Mouse (Mus musculus) spleen, embryonic (tissue): ENCODE measurements around the gene Olfr1245.
"Not testable (repeated sequence)": the region's sequence is repeated elsewhere in the genome, so short reads cannot be mapped to it uniquely, and the experiment has no call there.

ENCODE experiments used
- CTCF ChIA-PET: fragments of 350-600 bp; sonication (Branson Sonifier 250); formaldehyde crosslinking; loops from one replicate; lab custom pipeline; 2022; lab: Charles Lee

Olfr1245 gene

DNA sequence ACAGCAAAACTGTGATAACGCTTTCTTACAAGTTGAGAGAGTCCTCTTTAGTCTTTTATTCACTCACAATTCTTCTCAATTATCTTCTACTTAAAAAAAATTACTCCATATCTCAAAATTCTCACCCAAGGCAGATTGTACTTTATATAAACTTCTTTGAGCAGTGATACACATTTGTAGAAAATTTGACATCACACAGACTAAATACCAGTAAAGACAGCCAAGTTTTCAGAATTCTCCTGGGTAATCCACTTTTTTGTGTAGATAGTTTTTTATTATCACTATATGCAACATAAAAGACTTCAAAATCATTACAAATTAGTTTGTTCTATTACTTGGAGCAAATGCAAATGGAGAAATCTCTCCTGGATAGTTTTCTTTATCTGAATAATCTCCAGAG lies at the start of gene Olfr1245:
Gene Olfr1245, minus strand, starts transcription at position 101 of the 400 bp plus-strand sequence.
- CTCF ChIA-PET = no interaction called here

DNA sequence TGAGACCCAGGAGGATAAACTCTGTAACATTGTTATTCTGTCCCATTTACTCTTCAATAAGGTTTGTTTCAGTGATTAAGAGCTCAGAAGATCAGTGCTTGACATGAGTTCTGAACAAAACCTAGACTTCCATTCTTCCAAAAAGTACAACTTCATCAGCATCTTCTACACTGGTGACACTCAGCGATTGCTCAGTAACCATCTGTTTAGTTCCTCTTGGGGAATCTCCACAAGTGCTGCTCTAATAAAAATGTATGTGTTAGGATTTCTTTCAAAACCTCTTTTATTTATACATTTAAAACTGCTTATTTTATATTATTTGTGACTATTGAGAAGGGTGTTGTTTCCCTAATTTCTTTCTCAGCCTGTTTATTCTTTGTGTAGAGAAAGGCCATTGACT lies 39.9 kb upstream of the Olfr1245 start, which contains the start of gene Olfr1248:
Gene Olfr1248, minus strand, starts transcription at position 101 of the 400 bp plus-strand sequence.
- CTCF ChIA-PET = not testable (repeated sequence)

DNA sequence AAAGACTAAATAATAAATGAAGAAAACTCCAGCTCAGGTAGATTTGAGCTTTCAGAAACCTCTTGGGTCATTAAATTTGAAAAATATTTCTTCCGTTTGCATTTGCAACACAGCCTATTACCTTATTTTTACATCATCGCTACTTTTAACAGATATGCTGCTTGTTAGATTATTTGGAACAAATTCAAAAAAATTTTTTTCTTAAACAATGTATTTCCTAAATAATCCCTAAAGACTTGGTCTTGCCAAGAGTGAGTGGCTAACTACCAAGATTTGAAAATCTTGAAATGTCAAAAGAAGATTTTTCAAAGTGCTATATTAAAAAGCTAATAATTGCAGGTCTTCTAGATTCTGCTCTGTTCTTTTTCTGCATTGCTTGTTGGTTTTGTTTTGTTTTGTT lies 35.8 kb upstream of the Olfr1245 start, which contains the start of gene Olfr1247:
Gene Olfr1247, minus strand, starts transcription at position 101 of the 400 bp plus-strand sequence.
- CTCF ChIA-PET = no interaction called here

DNA sequence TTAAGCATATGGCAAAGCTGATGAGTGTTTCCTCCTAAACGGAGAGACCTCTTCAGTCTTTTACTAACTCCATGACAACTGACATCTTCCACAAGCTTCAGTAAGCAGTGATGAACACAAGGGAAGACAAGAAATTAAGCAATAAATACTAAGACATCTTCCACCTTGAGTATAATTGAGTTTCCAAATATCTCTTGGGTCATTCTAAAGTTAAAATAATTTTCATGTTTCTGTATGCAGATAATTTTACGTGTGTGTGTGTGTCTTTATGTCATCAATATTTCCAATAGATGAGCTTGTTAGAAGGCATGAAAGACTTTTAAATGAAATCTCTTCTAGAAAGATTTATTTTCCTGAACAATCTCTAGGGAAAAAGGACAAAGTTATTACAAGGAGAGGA lies 14.8 kb upstream of the Olfr1245 start, which contains the start of gene Olfr1246:
Gene Olfr1246, minus strand, starts transcription at position 101 of the 400 bp plus-strand sequence.
- CTCF ChIA-PET = no interaction called here

DNA sequence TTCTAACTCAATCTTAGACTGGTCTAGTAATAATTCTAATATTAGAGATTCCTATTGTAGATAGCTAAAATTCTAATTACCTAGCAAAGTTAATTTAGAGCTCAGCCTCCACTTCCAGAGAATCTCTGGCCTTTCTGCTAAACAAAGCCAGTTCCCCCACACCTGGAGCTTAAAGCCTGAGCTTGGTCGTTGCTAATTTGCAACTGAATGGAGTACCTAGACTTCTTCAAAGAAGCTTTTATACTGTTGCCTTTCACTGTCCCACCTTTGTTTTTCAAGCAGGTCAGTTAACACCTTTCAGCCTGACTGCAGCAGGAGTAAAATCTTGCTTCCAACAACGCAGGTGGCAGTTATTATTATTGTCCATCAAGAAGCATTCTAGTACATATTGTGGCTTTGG lies 15.5 kb downstream of the Olfr1245 start:
- CTCF ChIA-PET = not testable (repeated sequence)

DNA sequence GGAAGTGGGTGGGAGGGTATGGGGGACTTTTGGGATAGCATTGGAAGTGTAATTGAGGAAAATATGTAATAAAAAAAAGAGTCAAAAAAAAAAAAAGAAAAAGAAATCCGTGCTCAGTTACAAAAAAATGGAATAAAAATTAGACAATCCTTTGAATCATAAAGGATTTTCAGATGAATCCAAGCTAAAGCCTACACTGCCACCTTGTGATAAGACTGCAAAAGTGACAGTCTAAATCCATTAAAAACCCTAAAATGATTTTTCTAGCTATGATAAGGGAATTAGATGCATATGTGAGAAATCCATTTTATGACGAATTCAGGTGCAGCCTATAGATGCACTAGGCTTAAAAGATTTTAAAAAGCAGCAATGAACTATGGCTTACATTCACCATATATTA lies 33.7 kb downstream of the Olfr1245 start:
- CTCF ChIA-PET = no interaction called here

DNA sequence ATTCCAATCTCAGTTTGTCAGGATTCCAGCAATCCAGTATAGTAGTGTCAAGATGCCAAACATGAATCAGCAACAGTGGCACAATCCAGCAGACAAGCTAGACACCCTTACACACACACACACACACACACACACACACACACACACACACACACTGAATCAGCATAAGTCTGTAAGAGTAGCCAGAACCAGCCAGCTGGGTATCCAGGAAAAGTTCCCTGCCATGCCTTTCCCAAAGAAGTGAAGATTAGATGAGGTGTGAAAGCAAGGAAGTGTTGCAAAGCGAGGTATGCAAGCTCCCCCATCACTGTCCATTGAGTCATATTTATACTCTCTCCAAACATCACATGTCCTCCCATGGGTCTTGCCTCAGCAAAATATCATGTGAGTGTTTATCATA lies 38.3 kb downstream of the Olfr1245 start:
- CTCF ChIA-PET = no interaction called here

DNA sequence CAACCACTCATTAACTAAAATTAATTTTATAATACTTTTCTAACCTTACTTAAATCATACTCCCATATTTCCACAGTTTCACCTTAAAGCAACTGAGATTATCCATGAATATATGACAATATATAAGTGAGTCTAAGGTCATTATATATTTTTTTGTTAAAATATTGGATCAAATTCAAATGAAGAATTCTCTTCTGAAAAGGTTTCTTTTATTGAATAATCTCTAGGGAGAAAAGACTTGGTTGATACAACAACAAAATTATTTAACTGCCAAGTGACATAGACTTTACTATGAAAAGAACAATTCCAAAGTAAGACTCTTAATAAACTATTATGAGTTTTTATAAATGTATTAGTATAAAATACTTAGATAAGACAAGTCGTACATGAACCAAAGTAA lies 46.9 kb downstream of the Olfr1245 start, which contains the start of gene Olfr1243:
Gene Olfr1243, minus strand, starts transcription at position 101 of the 400 bp plus-strand sequence.
- CTCF ChIA-PET = no interaction called here
